Mouse (Mus musculus) frontal cortex, adult 2 months (tissue): Measurements from ENCODE around the gene Gpank1. TPM values are rescaled to one million over a fixed set of nuclear protein-coding genes. Genes with fewer than 3 reads are reported as not detected.

Experiments used
- polyA plus RNA-seq: library from polyadenylated mRNA; depleted of rRNA; stranded (reverse); fragments of >200 nt; gene quantifications from 2 replicates; pipeline ENCODE4 v1.2.3, GENCODE M21; 2012; rRNA removed

Gpank1 gene
- polyA plus RNA-seq, 1 experiment: 18.9 TPM

Other genes starting within 250 kb of the Gpank1 start
- 7.5 and 8.8 TPM in 2 replicates for gene Zbtb12, start 242.0 kb upstream of the Gpank1 start, polyA plus RNA-seq
- 0.08 TPM in 1 of 2 replicates, not detected in the other for gene Gm20547, start 239.4 kb upstream of the Gpank1 start, polyA plus RNA-seq
- 2.9 and 3.2 TPM in 2 replicates for gene C2, start 223.2 kb upstream of the Gpank1 start, polyA plus RNA-seq
- 268 and 290 TPM in 2 replicates for gene Ehmt2, start 223.0 kb upstream of the Gpank1 start, polyA plus RNA-seq
- 0.27 and 0.38 TPM in 2 replicates for gene Slc44a4, start 207.0 kb upstream of the Gpank1 start, polyA plus RNA-seq
- gene Neu1, start 190.2 kb upstream of the Gpank1 start, polyA plus RNA-seq: 48.7 and 53.6 TPM in 2 replicates
- gene Hspa1b, start 162.2 kb upstream of the Gpank1 start, polyA plus RNA-seq: 10.9 and 13.4 TPM in 2 replicates
- 0.20 TPM in 1 of 2 replicates, not detected in the other for gene Gm20481, start 151.5 kb upstream of the Gpank1 start, polyA plus RNA-seq
- 13.8 and 14.6 TPM in 2 replicates for gene Hspa1a, start 149.3 kb upstream of the Gpank1 start, polyA plus RNA-seq
- 0.40 and 0.74 TPM in 2 replicates for gene Hspa1l, start 148.8 kb upstream of the Gpank1 start, polyA plus RNA-seq
- 43.9 and 49.7 TPM in 2 replicates for gene Lsm2, start 139.6 kb upstream of the Gpank1 start, polyA plus RNA-seq
- gene Vars, start 120.5 kb upstream of the Gpank1 start, polyA plus RNA-seq: 48.2 and 55.1 TPM in 2 replicates
- 0.48 and 0.59 TPM in 2 replicates for gene Vwa7, start 104.9 kb upstream of the Gpank1 start, polyA plus RNA-seq
- gene Sapcd1, start 93.4 kb upstream of the Gpank1 start, polyA plus RNA-seq: 1.5 and 2.6 TPM in 2 replicates
- gene Msh5, start 74.7 kb upstream of the Gpank1 start, polyA plus RNA-seq: 1.5 and 2.0 TPM in 2 replicates
- 26.4 and 28.5 TPM in 2 replicates for gene Clic1, start 71.5 kb upstream of the Gpank1 start, polyA plus RNA-seq
- gene Ddah2, start 62.4 kb upstream of the Gpank1 start, polyA plus RNA-seq: 40.8 and 42.8 TPM in 2 replicates
- gene Ly6g6c, start 56.1 kb upstream of the Gpank1 start, polyA plus RNA-seq: not detected in 2 replicates
- gene Mpig6b, start 55.3 kb upstream of the Gpank1 start, polyA plus RNA-seq: 0.04 TPM in 2 replicates
- 65.5 and 71.7 TPM in 2 replicates for gene Ly6g6e, start 44.6 kb upstream of the Gpank1 start, polyA plus RNA-seq
- 2.3 and 2.9 TPM in 2 replicates for gene Ly6g6d, start 43.4 kb upstream of the Gpank1 start, polyA plus RNA-seq
- 0.10 and 0.27 TPM in 2 replicates for gene Ly6g6f, start 35.8 kb upstream of the Gpank1 start, polyA plus RNA-seq
- gene Abhd16a, start 32.2 kb upstream of the Gpank1 start, polyA plus RNA-seq: 144 and 159 TPM in 2 replicates
- gene Ly6g5c, start 13.2 kb upstream of the Gpank1 start, polyA plus RNA-seq: 0.38 TPM in 1 of 2 replicates, not detected in the other
- 1.2 and 2.0 TPM in 2 replicates for gene Ly6g5b, start 6.0 kb upstream of the Gpank1 start, polyA plus RNA-seq
- 173 and 179 TPM in 2 replicates for gene Csnk2b, start 598 bp downstream of the Gpank1 start, polyA plus RNA-seq
- 8.2 and 9.1 TPM in 2 replicates for gene D17H6S53E, start 4.9 kb downstream of the Gpank1 start, polyA plus RNA-seq
- 0.40 and 0.78 TPM in 2 replicates for gene Apom, start 10.6 kb downstream of the Gpank1 start, polyA plus RNA-seq
- 199 and 213 TPM in 2 replicates for gene Bag6, start 13.7 kb downstream of the Gpank1 start, polyA plus RNA-seq
- 261 and 306 TPM in 2 replicates for gene Prrc2a, start 43.4 kb downstream of the Gpank1 start, polyA plus RNA-seq
- gene Aif1, start 54.6 kb downstream of the Gpank1 start, polyA plus RNA-seq: 11.2 and 17.2 TPM in 2 replicates
- gene Lst1, start 67.0 kb downstream of the Gpank1 start, polyA plus RNA-seq: 14.3 and 20.7 TPM in 2 replicates
- 0.78 and 0.88 TPM in 2 replicates for gene Ltb, start 73.0 kb downstream of the Gpank1 start, polyA plus RNA-seq
- 0.11 and 0.14 TPM in 2 replicates for gene Tnf, start 80.6 kb downstream of the Gpank1 start, polyA plus RNA-seq
- 0.06 and 0.17 TPM in 2 replicates for gene Lta, start 83.9 kb downstream of the Gpank1 start, polyA plus RNA-seq
- not detected in 2 replicates for gene Gm16181, start 99.4 kb downstream of the Gpank1 start, polyA plus RNA-seq
- 665 and 695 TPM in 2 replicates for gene Atp6v1g2, start 112.2 kb downstream of the Gpank1 start, polyA plus RNA-seq
- gene Nfkbil1, start 114.3 kb downstream of the Gpank1 start, polyA plus RNA-seq: 13.7 and 15.1 TPM in 2 replicates
- 438 and 444 TPM in 2 replicates for gene Ddx39b, start 120.3 kb downstream of the Gpank1 start, polyA plus RNA-seq
- gene H2-D1, start 141.3 kb downstream of the Gpank1 start, polyA plus RNA-seq: 66.1 and 69.2 TPM in 2 replicates
- gene H2-Q1, start 198.9 kb downstream of the Gpank1 start, polyA plus RNA-seq: 0.44 and 1.1 TPM in 2 replicates
- gene H2-Q2, start 220.8 kb downstream of the Gpank1 start, polyA plus RNA-seq: 0.14 and 0.46 TPM in 2 replicates